Mouse (Mus musculus): ENCODE results near the gene Acsf3. TPM values are rescaled to one million over a fixed set of nuclear protein-coding genes. Genes with fewer than 3 reads are reported as not detected.

Acsf3 gene
- total RNA-seq, 1 experiment from 2014 or later = 50.6 TPM

DNA sequence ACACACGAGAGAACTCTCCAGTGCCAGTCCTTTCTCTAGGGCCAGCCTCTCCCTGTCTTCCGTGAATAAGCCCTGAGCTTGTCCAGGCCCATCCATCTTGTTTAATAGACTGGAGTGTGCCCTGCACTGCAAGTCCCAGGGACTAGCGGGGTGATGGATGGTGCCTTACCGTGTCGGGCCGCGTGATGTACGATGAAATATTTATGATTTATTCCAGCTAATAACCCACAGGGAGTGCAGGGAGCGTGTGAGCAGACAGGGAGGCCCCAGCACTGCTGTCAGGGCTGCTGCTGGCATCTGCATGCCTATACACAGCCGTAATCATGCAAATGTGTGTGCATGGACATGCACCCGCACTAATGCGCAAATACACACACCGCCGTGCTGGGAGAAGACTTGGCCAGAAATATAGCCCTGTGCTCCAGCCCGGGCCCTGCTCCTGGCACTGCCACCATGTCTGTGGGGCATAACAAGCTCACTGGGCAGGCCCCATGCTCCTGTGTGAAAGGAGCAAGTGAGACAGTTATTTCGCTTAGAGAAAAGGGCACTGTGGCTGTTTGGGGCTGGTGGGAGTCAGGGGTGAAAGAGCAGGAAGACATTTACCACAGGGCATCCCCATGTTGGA lies 36.7 kb downstream of the Acsf3 start:
- no peak for DNase-seq

- no peak for DNase-seq
Measured at GRCm38 (mm10) chr8:122812610-122813250, 37.4 kb downstream of the Acsf3 start.

- DNase-seq = no peak
Measured at GRCm38 (mm10) chr8:122814608-122815007, 39.3 kb downstream of the Acsf3 start.

- DNase-seq = no peak
Measured at GRCm38 (mm10) chr8:122816965-122817364, 41.7 kb downstream of the Acsf3 start.

GRCm38 (mm10) chr8:122817724-122818496 lies 42.6 kb downstream of the Acsf3 start:
- no peak for DNase-seq

GRCm38 (mm10) chr8:122819776-122820175 lies 44.5 kb downstream of the Acsf3 start:
- DNase-seq = no peak

GRCm38 (mm10) chr8:122824571-122824970 lies 49.3 kb downstream of the Acsf3 start:
- no peak for DNase-seq

- DNase-seq = no peak
Measured at GRCm38 (mm10) chr8:122824986-122825385, 49.7 kb downstream of the Acsf3 start.

- DNase-seq = no peak
Measured at GRCm38 (mm10) chr8:122825408-122825807, 50.1 kb downstream of the Acsf3 start.

- DNase-seq = no peak
Measured at GRCm38 (mm10) chr8:122829396-122829795, 54.1 kb downstream of the Acsf3 start.

DNA sequence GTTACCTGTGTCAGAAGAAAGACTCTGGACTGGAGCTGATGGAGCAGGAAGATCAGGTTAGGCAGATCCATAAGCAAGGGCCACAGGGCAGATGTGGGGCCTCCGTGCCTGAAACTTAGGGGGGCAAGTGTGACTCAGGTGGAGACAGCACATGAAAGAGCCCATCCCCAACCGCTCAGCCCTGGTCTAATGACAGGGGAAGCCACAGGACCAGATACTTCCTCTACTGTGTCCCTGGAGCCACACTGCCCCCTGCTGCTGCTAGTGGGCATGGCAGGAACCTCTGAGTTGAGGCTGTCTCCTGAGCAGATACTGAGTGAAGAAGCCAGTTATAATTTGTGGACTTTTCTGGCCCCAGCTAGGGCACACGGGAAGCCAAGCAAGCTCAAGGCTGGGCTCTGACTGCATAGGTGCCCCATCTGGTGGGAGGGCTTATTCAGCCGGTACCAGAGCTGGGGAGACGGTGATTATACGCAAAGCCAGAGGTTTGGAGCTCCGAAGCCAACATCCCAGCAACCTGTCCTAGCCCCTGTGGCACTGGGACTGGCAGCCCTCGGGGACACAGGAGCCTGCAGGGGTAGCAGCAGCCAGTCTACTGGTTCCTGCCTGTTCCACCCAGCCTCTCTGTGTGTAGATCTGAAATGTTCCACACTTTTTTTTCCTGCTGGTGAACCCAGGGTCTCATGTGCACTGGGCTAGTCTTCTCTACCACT lies 55.2 kb downstream of the Acsf3 start:
- DNase-seq = peak; percentile 94

GRCm38 (mm10) chr8:122834416-122834815 lies 59.1 kb downstream of the Acsf3 start:
- DNase-seq = no peak

DNA sequence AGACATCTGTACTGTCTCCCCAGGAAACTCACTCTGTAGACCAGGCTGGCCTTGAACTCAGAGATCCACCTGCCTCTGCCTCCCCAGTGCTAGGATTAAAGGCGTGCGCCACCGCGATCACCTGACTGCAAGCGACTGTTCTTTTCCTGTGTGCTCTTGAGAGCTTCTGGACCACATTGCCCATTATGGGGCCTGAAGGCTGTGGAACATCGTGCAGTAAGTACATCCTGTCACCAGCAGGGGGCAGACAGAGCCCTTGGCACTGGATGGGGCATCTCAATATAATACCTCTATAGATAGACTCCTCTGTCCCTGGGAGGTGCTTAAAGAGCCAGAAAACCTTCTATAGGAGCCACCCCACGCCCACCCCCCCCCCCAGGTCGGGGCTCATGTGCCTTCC lies 59.7 kb downstream of the Acsf3 start:
- peak; percentile 90 for DNase-seq

GRCm38 (mm10) chr8:122836199-122836598 lies 60.9 kb downstream of the Acsf3 start:
- no peak for DNase-seq

DNA sequence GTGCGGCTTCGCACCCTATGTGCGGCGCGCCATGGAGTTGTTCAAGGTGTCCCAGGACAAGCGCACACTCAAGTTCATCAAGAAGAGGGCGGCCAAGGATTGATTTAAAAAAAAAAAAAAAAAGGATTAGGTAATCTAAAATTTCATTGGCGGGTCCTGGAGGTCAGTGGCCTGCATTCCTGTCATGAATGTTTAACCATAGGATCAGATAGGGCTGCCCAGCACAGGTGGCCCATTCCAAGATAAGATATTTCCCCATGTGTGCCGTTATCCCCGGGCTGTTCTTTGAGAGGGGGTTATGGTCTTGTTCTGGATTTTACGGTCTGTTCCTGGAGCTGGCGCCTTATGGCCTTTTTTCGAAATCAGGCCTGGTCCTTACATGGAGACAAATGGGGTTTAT lies 61.4 kb downstream of the Acsf3 start:
- no peak for DNase-seq

DNA sequence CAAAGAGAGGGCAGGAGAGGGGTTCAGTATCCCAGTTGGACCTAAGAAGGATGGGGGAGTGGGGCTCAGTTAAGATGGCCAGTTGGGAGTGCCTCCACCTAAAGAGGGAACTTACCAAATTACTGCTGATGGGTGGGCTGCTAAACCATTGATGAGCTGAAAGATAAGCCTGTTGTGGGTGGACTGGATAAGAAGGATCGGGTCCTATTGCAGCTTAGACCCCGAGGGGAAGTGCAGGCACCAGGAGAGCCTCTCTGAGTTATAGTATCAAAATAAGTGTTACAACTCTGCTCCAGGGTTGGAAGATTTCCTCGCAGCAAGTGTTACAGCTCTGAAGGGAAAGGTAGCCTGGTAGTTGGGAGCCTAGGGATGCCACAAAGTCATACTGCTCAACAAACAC lies 68.9 kb downstream of the Acsf3 start:
- DNase-seq = no peak

DNA sequence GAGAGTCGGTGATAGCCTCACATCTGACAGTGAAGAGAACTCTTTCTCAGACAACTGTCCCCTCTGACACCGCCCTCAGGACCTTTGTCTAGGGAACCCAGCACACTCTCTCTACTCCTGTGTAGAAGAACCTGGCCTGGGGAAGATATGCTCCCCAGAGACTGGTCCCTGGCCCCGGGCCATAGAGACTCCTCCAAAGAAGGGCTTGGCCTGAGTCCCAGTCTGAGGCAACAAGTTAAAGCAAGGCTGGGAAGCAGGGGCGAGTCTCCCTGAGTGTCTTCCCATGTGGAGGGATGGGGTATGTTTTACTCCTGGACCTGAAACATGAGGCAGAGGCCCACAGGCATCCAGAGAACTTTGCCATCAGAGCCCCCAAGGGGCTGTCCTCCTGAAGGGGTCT lies 70.4 kb downstream of the Acsf3 start:
- DNase-seq = peak; percentile 73

- DNase-seq = peak; percentile 77
Measured at GRCm38 (mm10) chr8:122847829-122848561, 72.7 kb downstream of the Acsf3 start, which contains the start of gene Cdh15. Cdh15 (plus strand) TSS chr8:122847966.

DNA sequence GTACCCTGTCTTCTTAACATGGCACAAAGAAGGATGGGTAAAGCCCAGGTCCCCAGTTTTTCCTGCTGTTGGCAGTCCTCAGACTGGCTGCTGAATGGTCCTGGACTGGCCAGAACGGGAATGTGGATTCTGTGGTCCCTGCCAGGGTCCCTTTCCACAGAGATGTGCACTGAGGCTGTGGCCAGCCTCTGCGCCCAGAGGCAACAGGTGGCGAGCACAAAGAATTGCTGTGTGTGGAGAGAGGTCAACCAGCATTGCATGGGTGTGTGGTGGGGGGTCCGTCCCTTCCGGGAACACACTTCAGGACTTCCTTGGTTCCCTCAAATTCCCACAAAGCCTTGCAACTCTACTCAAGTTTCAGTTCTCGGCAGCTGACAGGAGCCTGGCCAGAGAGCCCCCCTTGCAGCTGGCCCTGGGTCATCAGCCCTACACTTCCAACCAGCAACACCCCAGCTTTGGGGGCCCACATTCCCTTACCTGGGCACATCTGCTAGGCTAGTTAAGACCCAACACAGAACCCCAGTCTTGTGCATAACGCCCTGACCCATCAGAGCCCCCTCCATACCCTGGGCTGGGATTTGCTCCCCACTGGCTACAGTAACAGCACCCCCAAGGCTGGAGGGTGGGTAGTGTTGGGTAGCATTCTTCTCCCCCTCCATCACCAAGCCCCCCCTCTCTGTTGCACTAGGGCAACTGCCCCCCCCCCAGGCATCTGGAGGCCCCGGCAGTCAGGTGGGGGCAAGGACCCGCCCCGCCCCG lies 74.0 kb downstream of the Acsf3 start:
- DNase-seq = no peak

- no peak for DNase-seq
Measured at GRCm38 (mm10) chr8:122850641-122851240, 75.5 kb downstream of the Acsf3 start.

All from adrenal gland, postnatal 14 days (tissue).